Mouse (Mus musculus): ENCODE data around the gene Ykt6.

DNA sequence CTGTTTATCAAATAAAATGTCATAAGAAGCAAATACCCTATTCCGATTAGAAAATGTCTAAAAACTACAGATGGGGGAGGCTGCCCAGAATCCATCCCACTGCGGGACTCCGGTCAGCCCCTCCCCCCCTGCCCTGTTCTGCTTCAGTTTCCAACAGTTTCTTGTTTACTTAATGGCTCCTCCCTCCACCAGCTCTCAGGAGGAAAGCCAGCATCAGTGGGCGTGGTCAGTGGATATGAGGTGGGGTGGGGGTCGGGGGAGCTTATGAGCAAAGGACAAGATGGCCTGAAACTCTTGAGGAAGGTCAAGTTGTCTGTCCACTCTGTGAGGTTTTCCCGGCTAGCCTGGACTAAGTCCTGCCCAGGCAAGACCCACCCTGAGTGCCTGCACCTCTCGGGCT, 17.7 kb downstream of the Ykt6 start:
- TF ChIP-seq EP300 (IDR thresholded peaks at IDR 0.05; ENCODE audit: low read length) (no peak), UBTF (IDR thresholded peaks at IDR 0.05; ENCODE audit: low read depth, low read length) (no peak), POLR2A (IDR thresholded peaks at IDR 0.05; ENCODE audit: low read depth, low read length) (no peak), E2F4 (IDR thresholded peaks at IDR 0.05; ENCODE audit: insufficient replicate concordance, low read depth, low read length) (no peak), CTCF (conservative IDR thresholded peaks at IDR 0.05 in 1 of 2, IDR thresholded peaks at IDR 0.05 in 1 of 2; ENCODE audit: low read depth in 2 of 2, low read length in 2 of 2) (no peak), MAFK (IDR thresholded peaks at IDR 0.05; ENCODE audit: insufficient replicate concordance, low read length) (no peak), KAT2A (IDR thresholded peaks at IDR 0.05; ENCODE audit: insufficient replicate concordance, low read length) (no peak)
